Mouse (Mus musculus): ENCODE measurements around the gene Negr1.

DNA sequence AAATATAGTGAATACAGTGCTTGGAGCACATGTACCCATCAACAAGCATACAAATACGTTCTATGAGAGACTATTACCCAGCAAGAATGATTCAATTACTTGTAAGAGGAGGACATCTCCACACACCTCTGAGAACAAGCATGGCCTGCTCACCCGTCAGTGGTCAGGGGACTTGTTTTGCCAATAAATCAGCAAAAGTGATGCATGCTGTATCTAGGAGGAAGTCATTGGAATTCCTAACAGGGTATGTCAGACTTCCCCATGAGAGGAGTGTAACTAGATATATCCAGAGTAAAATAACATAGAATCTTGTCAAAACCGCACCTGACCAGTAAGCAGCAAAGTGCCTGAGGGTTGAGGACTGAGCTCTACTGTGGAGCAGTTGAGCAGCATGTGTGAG, 629.0 kb downstream of the Negr1 start:
- no peak for TF ChIP-seq GATA1 (IDR thresholded peaks at IDR 0.05; ENCODE audit: borderline replicate concordance, low read length)
- no peak for TF ChIP-seq CTCF (IDR thresholded peaks at IDR 0.05; ENCODE audit: low read depth, low read length)
